ENCODE assay signal across 8 mouse cellular contexts in genomic region chr4:41464345-41465286, GRCm38 (mm10). TPM values are rescaled to one million over a fixed set of nuclear protein-coding genes. Genes with fewer than 3 reads are reported as not detected.
DNase-seq lines count a peak whose midpoint lies in the region; ATAC-seq and TF ChIP-seq lines count a peak whose summit lies in the region.

Kif24 (minus strand) TSS chr4:41464887.
Nudt2 (plus strand) TSS chr4:41465151.

- H3K79me2 ChIP-seq in MEL (ENCODE audit: control insufficient read depth, insufficient read depth, low read length, poor library complexity): peaks cover 26% of the 10 kb centered on the region

- H3K9me3 ChIP-seq in MEL (replicated peaks; ENCODE audit: insufficient read depth, low read length): no peaks in the 10 kb centered on the region
- no peaks in the 10 kb centered on the region for H3K9me3 ChIP-seq in forebrain, postnatal 0 days (ENCODE audit: low read length)
- no peaks in the 10 kb centered on the region for H3K9me3 ChIP-seq in lung, embryonic 15.5 days

- peak within 1 kb of the TSS; percentile 89 for H3K27ac ChIP-seq in MEL (ENCODE audit: control insufficient read depth, low read depth, low read length)
- no peak within 1 kb of the TSS for H3K27ac ChIP-seq in cerebellum, adult 2 months (ENCODE audit: insufficient read depth, low read length)
- peak within 1 kb of the TSS; percentile 30; the same call in 1 of the 2 replicates for H3K27ac ChIP-seq in forebrain, postnatal 0 days (ENCODE audit: low read depth, low read length)
- peak within 1 kb of the TSS; percentile 82 for H3K27ac ChIP-seq in lung, embryonic 15.5 days

- WGBS in cerebellum, adult 2 months: under 1% methylated on average over 70 of the region's 70 CpGs
- under 1% methylated on average over 70 of the region's 70 CpGs for WGBS in forebrain, postnatal 0 days
- WGBS in lung, embryonic 15.5 days: under 1% methylated on average over 70 of the region's 70 CpGs

- TF ChIP-seq POLR2A in MEL (IDR thresholded peaks at IDR 0.05; ENCODE audit: control insufficient read depth in 1 of 2, insufficient read depth in 1 of 2, low read depth in 1 of 2, low read length in 2 of 2, poor library complexity in 1 of 2): peak; percentile 67 to 83
- peak; percentile 45; the same call in 1 of the 2 replicates for TF ChIP-seq POLR2A in cerebellum, adult 2 months (IDR thresholded peaks at IDR 0.05; ENCODE audit: borderline replicate concordance, insufficient read depth, low read length)

- no peak for TF ChIP-seq RAD21 in MEL (IDR thresholded peaks at IDR 0.05; ENCODE audit: low read depth, low read length)

- DNase-seq in MEL (ENCODE audit: low read depth, low spot score): peak; percentile 99
- DNase-seq in cerebellum, adult 2 months: peak; percentile 96 to 99
- DNase-seq in forebrain, postnatal 0 days: peak; percentile 100
- peak; percentile 97 for DNase-seq in heart, postnatal 4 days
- peak; percentile 97 to 99 for DNase-seq in layer of hippocampus, adult 8-10 months (ENCODE audit: low spot score in 2 of 2)
- DNase-seq in ovary, adult 18-20 months (ENCODE audit: low spot score): peak; percentile 98
- DNase-seq in thymus, postnatal 0 days (ENCODE audit: low spot score): peak; percentile 99

- TF ChIP-seq EP300 in MEL (IDR thresholded peaks at IDR 0.05; ENCODE audit: low read depth in 1 of 2, low read length in 2 of 2): no peak

- peaks cover 5 to 7% of the 10 kb centered on the region in 2 experiments for H3K36me3 ChIP-seq in MEL (ENCODE audit: control insufficient read depth in 1 of 2, insufficient read depth in 2 of 2, low read length in 2 of 2)
- H3K36me3 ChIP-seq in forebrain, postnatal 0 days (ENCODE audit: insufficient read depth): no peaks in the 10 kb centered on the region
- no peaks in the 10 kb centered on the region for H3K36me3 ChIP-seq in lung, embryonic 15.5 days

- H3K4me1 ChIP-seq in MEL (ENCODE audit: control insufficient read depth in 1 of 2, insufficient read depth in 2 of 2, low read length in 2 of 2): peaks cover 6 to 10% of the 10 kb centered on the region in 2 experiments; a peak in 2 of 4 replicates
- H3K4me1 ChIP-seq in cerebellum, adult 2 months (ENCODE audit: control insufficient read depth, insufficient read depth, low read length): peaks cover 3% of the 10 kb centered on the region; the same call in 1 of the 2 replicates
- H3K4me1 ChIP-seq in forebrain, postnatal 0 days (ENCODE audit: insufficient read depth): peaks cover 5% of the 10 kb centered on the region; the same call in 1 of the 2 replicates
- peaks cover 16% of the 10 kb centered on the region for H3K4me1 ChIP-seq in lung, embryonic 15.5 days

- H3K27me3 ChIP-seq in MEL (ENCODE audit: control insufficient read depth in 1 of 2, insufficient read depth in 2 of 2, low read length in 2 of 2): no peaks in the 10 kb centered on the region
- H3K27me3 ChIP-seq in cerebellum, adult 2 months (ENCODE audit: control insufficient read depth, insufficient read depth, low read length): no peaks in the 10 kb centered on the region
- H3K27me3 ChIP-seq in forebrain, postnatal 0 days (ENCODE audit: insufficient read depth, low read length): no peaks in the 10 kb centered on the region
- H3K27me3 ChIP-seq in lung, embryonic 15.5 days: no peaks in the 10 kb centered on the region

- peak within 1 kb of the TSS; percentile 92 for H3K9ac ChIP-seq in MEL (ENCODE audit: control insufficient read depth, low read depth, low read length, poor library complexity, severe bottlenecking)
- peak within 1 kb of the TSS; percentile 62 for H3K9ac ChIP-seq in forebrain, postnatal 0 days
- H3K9ac ChIP-seq in lung, embryonic 15.5 days: peak within 1 kb of the TSS; percentile 75

- no peak for TF ChIP-seq CTCF in MEL (IDR thresholded peaks at IDR 0.05 in 2 of 3, conservative IDR thresholded peaks at IDR 0.05 in 1 of 3; ENCODE audit: control insufficient read depth in 1 of 3, insufficient read depth in 1 of 3, low read depth in 2 of 3, low read length in 3 of 3, poor library complexity in 1 of 3, severe bottlenecking in 1 of 3)
- no peak for TF ChIP-seq CTCF in cerebellum, adult 2 months (IDR thresholded peaks at IDR 0.05; ENCODE audit: borderline replicate concordance, insufficient read depth, low read depth, low read length)
- no peak for TF ChIP-seq CTCF in forebrain, postnatal 0 days (IDR thresholded peaks at IDR 0.05; ENCODE audit: low read depth)

- peak within 1 kb of the TSS; percentile 78 to 95 for H3K4me3 ChIP-seq in MEL (ENCODE audit: control insufficient read depth in 1 of 2, insufficient read depth in 1 of 2, low read depth in 2 of 2, low read length in 2 of 2)
- H3K4me3 ChIP-seq in cerebellum, adult 2 months (replicated peaks; ENCODE audit: insufficient read depth, low read depth, low read length): peak within 1 kb of the TSS; percentile 86
- peak within 1 kb of the TSS; percentile 67 for H3K4me3 ChIP-seq in forebrain, postnatal 0 days (ENCODE audit: low read depth, low read length)
- H3K4me3 ChIP-seq in lung, embryonic 15.5 days: peak within 1 kb of the TSS; percentile 73

- peak within 1 kb of the TSS; percentile 67 for H3K4me2 ChIP-seq in forebrain, postnatal 0 days (ENCODE audit: low read depth)
- peak within 1 kb of the TSS; percentile 69 for H3K4me2 ChIP-seq in lung, embryonic 15.5 days

- ATAC-seq in forebrain, postnatal 0 days: peak; percentile 98
- ATAC-seq in lung, embryonic 15.5 days (ENCODE audit: borderline replicate concordance, extremely low read depth, low FRiP score, low TSS enrichment): peak; percentile 99

TF ChIP-seq in MEL, 35 proteins besides CTCF, POLR2A, EP300 and RAD21 (continues in another document):
- TF ChIP-seq SMC3 (IDR thresholded peaks at IDR 0.05; ENCODE audit: low read depth, low read length) (no peak), ETS1 (IDR thresholded peaks at IDR 0.05; ENCODE audit: low read depth, low read length) (0 out of 2 replicates have a peak, but pooled peaks have one; percentile 53), UBTF (IDR thresholded peaks at IDR 0.05; ENCODE audit: borderline replicate concordance, insufficient read depth, low read depth, low read length) (no peak), ZMIZ1 (IDR thresholded peaks at IDR 0.05; ENCODE audit: low read depth, low read length) (peak; percentile 91), MAZ (IDR thresholded peaks at IDR 0.05; ENCODE audit: low read depth, low read length) (0 out of 2 replicates have a peak, but pooled peaks have one; percentile 56), JUND (IDR thresholded peaks at IDR 0.05; ENCODE audit: low read depth, low read length) (no peak), MAFK (IDR thresholded peaks at IDR 0.05; ENCODE audit: borderline replicate concordance, low read depth, low read length) (no peak), MYB (IDR thresholded peaks at IDR 0.05; ENCODE audit: low read depth, low read length) (no peak), GABPA (IDR thresholded peaks at IDR 0.05; ENCODE audit: low read depth, low read length) (no peak), ZC3H11A (IDR thresholded peaks at IDR 0.05; ENCODE audit: low read depth, low read length) (no peak), GATA1 (IDR thresholded peaks at IDR 0.05; ENCODE audit: low read depth, low read length) (no peak; the same call in 1 of the 2 replicates), USF1 (IDR thresholded peaks at IDR 0.05; ENCODE audit: low read depth, low read length) (no peak), NELFE (IDR thresholded peaks at IDR 0.05; ENCODE audit: low read depth, low read length) (peak; percentile 82), BHLHE40 (IDR thresholded peaks at IDR 0.05; ENCODE audit: borderline replicate concordance, low read depth, low read length) (no peak), TAL1 (IDR thresholded peaks at IDR 0.05; ENCODE audit: low read length) (no peak), NRF1 (IDR thresholded peaks at IDR 0.05; ENCODE audit: insufficient read depth, low read depth, low read length, poor library complexity, severe bottlenecking) (peak; percentile 89), ZNF384 (IDR thresholded peaks at IDR 0.05; ENCODE audit: low read depth, low read length) (no peak), USF2 (IDR thresholded peaks at IDR 0.05; ENCODE audit: borderline replicate concordance in 1 of 2, insufficient read depth in 1 of 2, low read depth in 1 of 2, low read length in 2 of 2) (no peak), SIN3A (IDR thresholded peaks at IDR 0.05; ENCODE audit: low read length) (peak; percentile 86), ZKSCAN1 (IDR thresholded peaks at IDR 0.05; ENCODE audit: low read depth, low read length) (no peak), RCOR1 (IDR thresholded peaks at IDR 0.05; ENCODE audit: low read depth, low read length) (no peak), MXI1 (IDR thresholded peaks at IDR 0.05; ENCODE audit: low read depth, low read length) (peak; percentile 89), MYC (IDR thresholded peaks at IDR 0.05; ENCODE audit: low read depth, low read length) (peak; percentile 87; the same call in 1 of the 2 replicates)

RNA-seq across cellular contexts. Expression of gene Kif24, which starts in this region (rescaled TPM):
- total RNA-seq in MEL (2012; rRNA removed): 11.6 and 11.7 TPM in 2 replicates
- 10 to 100 TPM in 1 of 2 experiments, not detected in 1; 13.2 TPM for polyA plus RNA-seq in MEL (2012; ENCODE audit: insufficient read depth in 1 of 2, insufficient read length in 2 of 2, low read depth in 1 of 2, low replicate concordance in 2 of 2, missing spikeins in 1 of 2)
- polyA plus RNA-seq in cerebellum, adult 2 months (2012; rRNA removed): 0.39 and 0.57 TPM in 2 replicates
- 2.2 and 4.2 TPM in 2 replicates for total RNA-seq in forebrain, postnatal 0 days (2014; rRNA removed)
- polyA plus RNA-seq in forebrain, postnatal 0 days (2015; fragmentation: Nextera tagmentation; extraction: Ambion mirVana): 0.78 and 1.8 TPM in 2 replicates
- 1 to 10 TPM; 4.4 to 4.6 TPM for total RNA-seq in heart, postnatal 4 days (2021)
- total RNA-seq in layer of hippocampus, adult 8-10 months (2022): 1 to 10 TPM in 3 of 4 experiments, under 1 TPM in 1; 0.97 to 1.9 (median 1.7) TPM
- 8.2 and 8.3 TPM in 2 replicates for polyA plus RNA-seq in lung, embryonic 15.5 days (2015; fragmentation: Nextera tagmentation; extraction: Ambion mirVana)
- polyA plus RNA-seq in thymus, postnatal 0 days (2015; fragmentation: Nextera tagmentation; extraction: Ambion mirVana): 5.6 and 5.9 TPM in 2 replicates

RNA-seq across cellular contexts. Expression of gene Nudt2, which starts in this region (rescaled TPM):
- 19.2 and 20.9 TPM in 2 replicates for total RNA-seq in MEL (2012; rRNA removed)
- 10 to 100 TPM in 1 of 2 experiments, not detected in 1; 25.3 TPM for polyA plus RNA-seq in MEL (2012; ENCODE audit: insufficient read depth in 1 of 2, insufficient read length in 2 of 2, low read depth in 1 of 2, low replicate concordance in 2 of 2, missing spikeins in 1 of 2)
- 47.7 and 47.9 TPM in 2 replicates for polyA plus RNA-seq in cerebellum, adult 2 months (2012; rRNA removed)
- total RNA-seq in forebrain, postnatal 0 days (2014; rRNA removed): 56.0 and 80.3 TPM in 2 replicates
- 95.5 and 101 TPM in 2 replicates for polyA plus RNA-seq in forebrain, postnatal 0 days (2015; fragmentation: Nextera tagmentation; extraction: Ambion mirVana)
- total RNA-seq in heart, postnatal 4 days (2021): 10 to 100 TPM; 26.9 to 27.0 TPM
- total RNA-seq in layer of hippocampus, adult 8-10 months (2022): 10 to 100 TPM; 26.1 to 31.0 (median 29.8) TPM
- 48.2 and 49.0 TPM in 2 replicates for polyA plus RNA-seq in lung, embryonic 15.5 days (2015; fragmentation: Nextera tagmentation; extraction: Ambion mirVana)
- polyA plus RNA-seq in thymus, postnatal 0 days (2015; fragmentation: Nextera tagmentation; extraction: Ambion mirVana): 28.5 and 31.0 TPM in 2 replicates
